Mouse (Mus musculus) c-Kit-positive CD71-positive TER-119-positive erythroid progenitor cells, embryonic 14.5 days (primary cell): ENCODE measurements around the gene Nup133.

Experiments
- DNase-seq: peaks from one replicate; pipeline ENCODE4 v3.0.0-alpha.2; 2013; ENCODE audit warnings: low spot score

Nup133 gene

GRCm38 (mm10) chr8:123847546-123847945 is 101.5 kb downstream of the Nup133 start:
- DNase-seq, result no peak
